Mouse (Mus musculus): ENCODE measurements around the gene Dph1.
"Not testable (repeated sequence)": the region's sequence is repeated elsewhere in the genome, so short reads cannot be mapped to it uniquely, and the experiment has no call there.

Gene Dph1

GRCm38 (mm10) chr11:75194121-75194849 is 3.2 kb upstream of the Dph1 start:
- no peak for DNase-seq (ENCODE audit: low read depth, low spot score)
- H3K27me3 ChIP-seq (ENCODE audit: control insufficient read depth, insufficient read depth, low read length, poor library complexity, severe bottlenecking): 0 out of 2 replicates have a peak, but pooled peaks cover 2% of the 10 kb centered on the region

GRCm38 (mm10) chr11:75193256-75194071 is 2.4 kb upstream of the Dph1 start, which contains the start of gene Rtn4rl1:
Rtn4rl1 (plus strand) TSS chr11:75193783.
- DNase-seq (ENCODE audit: low read depth, low spot score): peak; percentile 70
- H3K27me3 ChIP-seq (ENCODE audit: control insufficient read depth, insufficient read depth, low read length, poor library complexity, severe bottlenecking): 0 out of 2 replicates have a peak, but pooled peaks cover 2% of the 10 kb centered on the region
- no peaks in the 10 kb centered on the region for H3K36me3 ChIP-seq (ENCODE audit: control insufficient read depth, insufficient read depth, low read length, poor library complexity, severe bottlenecking)

More at GRCm38 (mm10) chr11:75194121-75194849, 3.2 kb upstream of the Dph1 start:
- H3K36me3 ChIP-seq (ENCODE audit: control insufficient read depth, insufficient read depth, low read length, poor library complexity, severe bottlenecking): no peaks in the 10 kb centered on the region

GRCm38 (mm10) chr11:75192336-75193214 is 1.5 kb upstream of the Dph1 start:
- Histone ChIP-seq H3K36me3 (ENCODE audit: control insufficient read depth, insufficient read depth, low read length, poor library complexity, severe bottlenecking) (no peaks in the 10 kb centered on the region), H3K27me3 (ENCODE audit: control insufficient read depth, insufficient read depth, low read length, poor library complexity, severe bottlenecking) (0 out of 2 replicates have a peak, but pooled peaks cover 2% of the 10 kb centered on the region)
- peak; percentile 80 for DNase-seq (ENCODE audit: low read depth, low spot score)

GRCm38 (mm10) chr11:75191841-75192240 is 800 bp upstream of the Dph1 start:
- 0 out of 2 replicates have a peak, but pooled peaks cover 2% of the 10 kb centered on the region for H3K27me3 ChIP-seq (ENCODE audit: control insufficient read depth, insufficient read depth, low read length, poor library complexity, severe bottlenecking)
- no peak for DNase-seq (ENCODE audit: low read depth, low spot score)
- H3K36me3 ChIP-seq (ENCODE audit: control insufficient read depth, insufficient read depth, low read length, poor library complexity, severe bottlenecking): no peaks in the 10 kb centered on the region

- H3K27me3 ChIP-seq (ENCODE audit: control insufficient read depth, insufficient read depth, low read length, poor library complexity, severe bottlenecking): 0 out of 2 replicates have a peak, but pooled peaks cover 2% of the 10 kb centered on the region
- H3K36me3 ChIP-seq (ENCODE audit: control insufficient read depth, insufficient read depth, low read length, poor library complexity, severe bottlenecking): no peaks in the 10 kb centered on the region
- peak; percentile 93 for DNase-seq (ENCODE audit: low read depth, low spot score)
Observed at GRCm38 (mm10) chr11:75190371-75190724, 693 bp downstream of the Dph1 start.

- Histone ChIP-seq H3K36me3 (ENCODE audit: control insufficient read depth, insufficient read depth, low read length, poor library complexity, severe bottlenecking) (no peaks in the 10 kb centered on the region), H3K27me3 (ENCODE audit: control insufficient read depth, insufficient read depth, low read length, poor library complexity, severe bottlenecking) (0 out of 2 replicates have a peak, but pooled peaks cover 2% of the 10 kb centered on the region)
- DNase-seq (ENCODE audit: low read depth, low spot score): peak; percentile 29
Observed at GRCm38 (mm10) chr11:75189713-75190370, 1.2 kb downstream of the Dph1 start.

- peak; percentile 82 for DNase-seq (ENCODE audit: low read depth, low spot score)
- Histone ChIP-seq H3K27me3 (ENCODE audit: control insufficient read depth, insufficient read depth, low read length, poor library complexity, severe bottlenecking) (no peaks in the 10 kb centered on the region), H3K36me3 (ENCODE audit: control insufficient read depth, insufficient read depth, low read length, poor library complexity, severe bottlenecking) (peaks cover 1% of the 10 kb centered on the region; the same call in 1 of the 2 replicates)
Observed at GRCm38 (mm10) chr11:75184986-75185385, 6.1 kb downstream of the Dph1 start.

GRCm38 (mm10) chr11:75184573-75184972 is 6.5 kb downstream of the Dph1 start:
- Histone ChIP-seq H3K36me3 (ENCODE audit: control insufficient read depth, insufficient read depth, low read length, poor library complexity, severe bottlenecking) (peaks cover 1% of the 10 kb centered on the region; the same call in 1 of the 2 replicates), H3K27me3 (ENCODE audit: control insufficient read depth, insufficient read depth, low read length, poor library complexity, severe bottlenecking) (no peaks in the 10 kb centered on the region)
- DNase-seq (ENCODE audit: low read depth, low spot score): no peak

- DNase-seq (ENCODE audit: low read depth, low spot score): no peak
- Histone ChIP-seq H3K27me3 (ENCODE audit: control insufficient read depth, insufficient read depth, low read length, poor library complexity, severe bottlenecking) (no peaks in the 10 kb centered on the region), H3K36me3 (ENCODE audit: control insufficient read depth, insufficient read depth, low read length, poor library complexity, severe bottlenecking) (peaks cover 1% of the 10 kb centered on the region; the same call in 1 of the 2 replicates)
Observed at GRCm38 (mm10) chr11:75183917-75184570, 7.0 kb downstream of the Dph1 start.

GRCm38 (mm10) chr11:75178672-75179208 is 12.3 kb downstream of the Dph1 start, which contains the start of gene Ovca2:
Ovca2 (minus strand) TSS chr11:75178835.
- peaks cover 1% of the 10 kb centered on the region; the same call in 1 of the 2 replicates for H3K36me3 ChIP-seq (ENCODE audit: control insufficient read depth, insufficient read depth, low read length, poor library complexity, severe bottlenecking)
- no peaks in the 10 kb centered on the region for H3K27me3 ChIP-seq (ENCODE audit: control insufficient read depth, insufficient read depth, low read length, poor library complexity, severe bottlenecking)
- peak; percentile 92 for DNase-seq (ENCODE audit: low read depth, low spot score)

GRCm38 (mm10) chr11:75178011-75178410 is 13.0 kb downstream of the Dph1 start:
- no peaks in the 10 kb centered on the region for H3K27me3 ChIP-seq (ENCODE audit: control insufficient read depth, insufficient read depth, low read length, poor library complexity, severe bottlenecking)
- no peak for DNase-seq (ENCODE audit: low read depth, low spot score)

GRCm38 (mm10) chr11:75174574-75174973 is 16.5 kb downstream of the Dph1 start:
- H3K27me3 ChIP-seq (ENCODE audit: control insufficient read depth, insufficient read depth, low read length, poor library complexity, severe bottlenecking); H3K36me3 ChIP-seq (ENCODE audit: control insufficient read depth, insufficient read depth, low read length, poor library complexity, severe bottlenecking); DNase-seq (ENCODE audit: low read depth, low spot score): not testable (repeated sequence)

More at GRCm38 (mm10) chr11:75178011-75178410, 13.0 kb downstream of the Dph1 start:
- peaks cover 1% of the 10 kb centered on the region; the same call in 1 of the 2 replicates for H3K36me3 ChIP-seq (ENCODE audit: control insufficient read depth, insufficient read depth, low read length, poor library complexity, severe bottlenecking)

GRCm38 (mm10) chr11:75173799-75174165 is 17.3 kb downstream of the Dph1 start:
- no peaks in the 10 kb centered on the region for H3K36me3 ChIP-seq (ENCODE audit: control insufficient read depth, insufficient read depth, low read length, poor library complexity, severe bottlenecking)
- DNase-seq (ENCODE audit: low read depth, low spot score): no peak
- H3K27me3 ChIP-seq (ENCODE audit: control insufficient read depth, insufficient read depth, low read length, poor library complexity, severe bottlenecking): no peaks in the 10 kb centered on the region

Measured in splenic B cell, adult 2 months (primary cell).